Mouse (Mus musculus) lung, embryonic 16.5 days (tissue): Measurements from ENCODE around the gene D430041D05Rik. TPM values are rescaled to one million over a fixed set of nuclear protein-coding genes. Genes with fewer than 3 reads are reported as not detected.
"Not testable (repeated sequence)": the region's sequence is repeated elsewhere in the genome, so short reads cannot be mapped to it uniquely, and the experiment has no call there.

Experiments used
- ATAC-seq: fragments of 200-750 bp; cut with Nextera tagmentation; 2 replicates; pipeline ENCODE4 v1.8.0; 2017; ENCODE audit warnings: low read depth, mild to moderate bottlenecking, moderate library complexity
- H3K27ac ChIP-seq: fragments of 300-500 bp; sonication (generic); 2 replicates; pipeline ENCODE4 v1.5.1; 2014; ENCODE audit warnings: mild to moderate bottlenecking, control low read depth, low read length
- H3K27me3 ChIP-seq: fragments of 300-500 bp; sonication (generic); 2 replicates; pipeline ENCODE4 v1.6.1; 2014; ENCODE audit warnings: low read depth, low read length, mixed read lengths; ENCODE audit not compliant: control insufficient read depth, insufficient read depth
- H3K36me3 ChIP-seq: fragments of 300-500 bp; sonication (generic); 2 replicates; pipeline ENCODE4 v1.6.1; 2014; ENCODE audit warnings: low read length; ENCODE audit not compliant: control insufficient read depth, insufficient read depth
- H3K4me1 ChIP-seq: fragments of 300-500 bp; sonication (generic); replicated peaks from 2 replicates; pipeline ENCODE4 v1.6.1; 2014; ENCODE audit warnings: low read length, mixed read lengths; ENCODE audit not compliant: control insufficient read depth, insufficient read depth
- H3K4me2 ChIP-seq: fragments of 300-500 bp; sonication (generic); 2 replicates; pipeline ENCODE4 v1.6.1; 2014; ENCODE audit warnings: low read depth, low read length, control low read depth
- H3K4me3 ChIP-seq: fragments of 300-500 bp; sonication (generic); 2 replicates; pipeline ENCODE4 v1.5.1; 2014; ENCODE audit warnings: mild to moderate bottlenecking, low read length, control low read depth
- H3K9ac ChIP-seq: fragments of 300-500 bp; sonication (generic); 2 replicates; pipeline ENCODE4 v1.6.1; 2014; ENCODE audit warnings: low read length, control low read depth
- H3K9me3 ChIP-seq: fragments of 300-500 bp; sonication (generic); 2 replicates; pipeline ENCODE4 v1.6.1; 2016; ENCODE audit warnings: low read length; ENCODE audit not compliant: control insufficient read depth
- WGBS: fragments of 180-500 bp; shearing (Covaris S2); extraction: QIAGEN DNeasy Blood & Tissue Kit; methylation state at CpG from one replicate; pipeline ENCODE4 v1.1.7; 2014; 5-methylcytosine and 5-hydroxymethylcytosine counted together
- polyA plus RNA-seq: library from polyadenylated mRNA; unstranded; fragments of >200 nt; fragmentation: Nextera tagmentation; extraction: Ambion mirVana; gene quantifications from 2 replicates; pipeline ENCODE4 v1.2.1, GENCODE M21; 2015

The D430041D05Rik gene
- polyA plus RNA-seq, 1 experiment from 2014 or later = 0.70 TPM

DNA sequence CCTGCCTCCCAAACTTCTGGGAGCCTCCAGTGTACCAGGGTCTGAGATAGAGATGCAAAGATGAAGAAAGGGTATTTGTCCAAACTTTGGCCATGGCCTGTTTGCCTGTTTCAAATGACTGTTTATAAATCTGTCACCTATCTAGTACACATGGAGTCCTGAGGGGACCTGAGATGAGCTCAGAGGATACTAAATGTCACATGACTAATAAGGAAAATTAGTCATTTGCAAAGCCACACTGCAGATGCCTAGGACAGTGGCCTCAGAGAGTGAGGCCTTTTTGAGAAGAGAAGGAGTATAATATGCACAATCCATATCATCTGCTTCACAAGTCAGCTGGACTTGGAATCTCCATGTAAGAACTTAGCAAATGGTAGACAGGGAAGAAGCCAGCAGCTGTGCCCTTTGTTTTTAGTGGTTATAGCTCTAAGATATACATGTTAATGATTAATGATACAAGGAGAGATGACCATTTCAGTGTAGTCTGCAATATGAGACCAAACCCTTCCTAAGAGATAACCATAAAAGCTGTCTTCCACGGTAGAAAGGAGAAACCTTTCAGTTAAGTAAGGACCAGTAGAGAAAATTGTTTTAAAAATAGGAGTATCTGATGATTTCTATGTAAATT lies 299.5 kb downstream of the D430041D05Rik start:
- not testable (repeated sequence) for H3K9ac ChIP-seq, H3K27ac ChIP-seq, H3K27me3 ChIP-seq, H3K4me1 ChIP-seq, ATAC-seq, H3K4me2 ChIP-seq, H3K36me3 ChIP-seq, H3K4me3 ChIP-seq, H3K9me3 ChIP-seq
- WGBS = no CpG with 5 or more reads among the region's 1 CpGs

GRCm38 (mm10) chr2:104110031-104110430 lies 300.8 kb downstream of the D430041D05Rik start:
- H3K9ac ChIP-seq = no peak overlapping the region
- no peaks in the 10 kb centered on the region for H3K4me1 ChIP-seq
- H3K27ac ChIP-seq = no peak overlapping the region
- ATAC-seq = no peak
- H3K36me3 ChIP-seq = no peaks in the 10 kb centered on the region
- 78% methylated on average over 4 of the region's 4 CpGs for WGBS
- H3K9me3 ChIP-seq = no peaks in the 10 kb centered on the region
- H3K27me3 ChIP-seq = no peaks in the 10 kb centered on the region
- no peak overlapping the region for H3K4me3 ChIP-seq
- no peak overlapping the region for H3K4me2 ChIP-seq

- peak; percentile 34; the same call in 1 of the 2 replicates for ATAC-seq
- no peak overlapping the region for H3K4me3 ChIP-seq
Measured at GRCm38 (mm10) chr2:104109528-104109927, 301.3 kb downstream of the D430041D05Rik start.

GRCm38 (mm10) chr2:104109021-104109420 lies 301.8 kb downstream of the D430041D05Rik start:
- H3K9me3 ChIP-seq, H3K36me3 ChIP-seq, H3K27ac ChIP-seq, H3K9ac ChIP-seq, H3K4me3 ChIP-seq, ATAC-seq, H3K4me2 ChIP-seq, H3K4me1 ChIP-seq, H3K27me3 ChIP-seq: not testable (repeated sequence)
- 66% methylated on average over 2 of the region's 2 CpGs for WGBS

More at GRCm38 (mm10) chr2:104109528-104109927, 301.3 kb downstream of the D430041D05Rik start:
- no peaks in the 10 kb centered on the region for H3K9me3 ChIP-seq
- no peaks in the 10 kb centered on the region for H3K4me1 ChIP-seq
- H3K9ac ChIP-seq = no peak overlapping the region
- H3K27ac ChIP-seq = no peak overlapping the region
- WGBS = 43% methylated on average over 2 of the region's 2 CpGs
- H3K4me2 ChIP-seq = no peak overlapping the region
- no peaks in the 10 kb centered on the region for H3K27me3 ChIP-seq
- no peaks in the 10 kb centered on the region for H3K36me3 ChIP-seq

DNA sequence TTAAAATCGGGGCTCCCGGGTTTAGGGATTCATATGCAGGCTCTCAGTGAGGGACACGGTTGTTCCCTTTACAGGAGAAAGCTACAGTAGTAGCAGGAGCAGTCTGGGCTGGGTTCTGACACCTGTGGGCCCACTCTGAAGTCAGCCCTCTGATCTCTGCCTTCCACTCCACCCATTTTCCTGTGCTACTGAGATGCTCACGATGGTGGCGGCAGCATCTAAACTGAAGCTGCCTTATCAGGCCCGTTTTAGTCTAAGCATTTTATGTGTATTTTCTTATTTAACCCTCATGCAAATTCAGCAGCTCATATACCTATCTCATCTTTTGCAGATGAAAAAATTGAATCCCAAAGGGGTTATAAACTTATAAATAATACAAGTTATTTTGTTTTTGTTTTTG lies 306.0 kb downstream of the D430041D05Rik start:
- 82% methylated on average over 6 of the region's 6 CpGs for WGBS
- Histone ChIP-seq H3K27ac (no peak overlapping the region), H3K36me3 (no peaks in the 10 kb centered on the region), H3K9me3 (no peaks in the 10 kb centered on the region), H3K4me1 (no peaks in the 10 kb centered on the region), H3K4me2 (no peak overlapping the region), H3K27me3 (no peaks in the 10 kb centered on the region), H3K9ac (no peak overlapping the region), H3K4me3 (no peak overlapping the region)
- no peak for ATAC-seq

GRCm38 (mm10) chr2:104099946-104100345 lies 310.9 kb downstream of the D430041D05Rik start:
- Histone ChIP-seq H3K4me2 (no peak overlapping the region), H3K27ac (no peak overlapping the region), H3K27me3 (no peaks in the 10 kb centered on the region), H3K9me3 (no peaks in the 10 kb centered on the region), H3K36me3 (no peaks in the 10 kb centered on the region), H3K9ac (no peak overlapping the region), H3K4me3 (no peak overlapping the region), H3K4me1 (0 out of 2 replicates have a peak, but pooled peaks cover 8% of the 10 kb centered on the region)
- ATAC-seq = no peak
- 48% methylated on average over 1 of the region's 1 CpGs for WGBS

DNA sequence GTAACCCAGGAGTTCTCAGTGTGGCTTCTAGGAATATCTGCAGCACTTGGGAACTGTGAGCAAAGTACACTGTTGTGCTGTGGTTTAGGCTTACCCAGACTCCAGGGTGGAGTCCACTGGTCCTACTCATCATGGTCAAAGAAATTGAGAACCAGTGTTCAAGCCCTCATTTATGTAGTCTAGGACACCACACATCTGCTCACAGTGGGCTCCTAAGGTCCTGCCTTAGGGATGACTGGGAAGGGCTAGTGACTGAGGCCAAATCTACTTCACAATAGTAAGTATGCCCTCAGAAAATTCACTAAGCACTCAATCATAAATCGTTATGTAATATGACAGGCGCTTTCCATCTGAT lies 311.6 kb downstream of the D430041D05Rik start:
- Histone ChIP-seq H3K27me3 (no peaks in the 10 kb centered on the region), H3K9ac (no peak overlapping the region), H3K4me2 (no peak overlapping the region), H3K4me3 (no peak overlapping the region), H3K9me3 (no peaks in the 10 kb centered on the region), H3K36me3 (no peaks in the 10 kb centered on the region), H3K4me1 (0 out of 2 replicates have a peak, but pooled peaks cover 8% of the 10 kb centered on the region), H3K27ac (no peak overlapping the region)
- ATAC-seq = no peak
- WGBS = 91% methylated on average over 2 of the region's 2 CpGs

DNA sequence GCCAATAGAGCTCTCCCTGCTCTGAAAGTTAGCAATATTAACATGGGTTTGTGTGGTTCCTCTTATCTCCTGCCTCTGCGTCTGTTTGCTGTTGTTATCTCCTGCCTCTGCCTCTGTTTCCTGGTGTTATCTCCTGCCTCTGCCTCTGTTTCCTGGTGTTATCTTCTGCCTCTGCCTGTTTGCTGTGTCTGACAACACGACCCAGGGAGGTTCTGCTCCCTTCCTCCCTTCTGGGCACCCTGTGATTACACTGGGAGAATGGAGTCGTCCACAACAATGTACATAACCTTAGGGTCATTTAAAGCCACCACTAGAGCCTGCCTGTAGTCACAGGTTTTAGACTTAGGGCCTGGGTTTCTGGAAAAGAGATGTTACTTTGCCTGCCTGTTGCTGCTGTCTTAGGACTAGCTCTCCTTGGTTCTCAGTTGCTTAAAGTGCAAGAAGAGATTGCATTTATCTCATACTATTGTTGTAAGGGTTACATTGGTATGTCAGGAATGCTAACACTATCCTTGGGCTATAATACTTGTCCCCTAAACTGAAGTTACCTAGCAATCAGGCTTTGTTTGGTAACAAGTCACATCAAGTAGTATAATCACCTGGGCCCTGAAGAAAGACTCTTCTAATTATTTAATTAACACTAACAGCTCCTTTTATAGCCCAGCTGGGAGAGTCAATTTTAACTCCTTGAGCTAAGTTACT lies 312.1 kb downstream of the D430041D05Rik start:
- H3K9me3 ChIP-seq = no peaks in the 10 kb centered on the region
- H3K4me3 ChIP-seq = no peak overlapping the region
- H3K9ac ChIP-seq = no peak overlapping the region
- 0 out of 2 replicates have a peak overlapping the region, but pooled peaks have one; percentile 30 for H3K27ac ChIP-seq
- 8% methylated on average over 3 of the region's 3 CpGs for WGBS
- ATAC-seq = no peak
- H3K27me3 ChIP-seq = no peaks in the 10 kb centered on the region
- 0 out of 2 replicates have a peak, but pooled peaks cover 8% of the 10 kb centered on the region for H3K4me1 ChIP-seq
- no peaks in the 10 kb centered on the region for H3K36me3 ChIP-seq
- no peak overlapping the region for H3K4me2 ChIP-seq

- not testable (repeated sequence) for H3K4me3 ChIP-seq, ATAC-seq, H3K4me1 ChIP-seq, H3K27ac ChIP-seq, H3K27me3 ChIP-seq, H3K36me3 ChIP-seq, H3K4me2 ChIP-seq, H3K9ac ChIP-seq, H3K9me3 ChIP-seq
- WGBS = 94% methylated on average over 4 of the region's 4 CpGs
Measured at GRCm38 (mm10) chr2:104097396-104097795, 313.4 kb downstream of the D430041D05Rik start.
